Mouse (Mus musculus): Measurements from ENCODE around the gene Shc4. TPM values are rescaled to one million over a fixed set of nuclear protein-coding genes. Genes with fewer than 3 reads are reported as not detected.

Shc4 gene
- total and polyA plus RNA-seq, 2 experiments from 2014 or later, result 0.44 to 4.4 TPM

DNA sequence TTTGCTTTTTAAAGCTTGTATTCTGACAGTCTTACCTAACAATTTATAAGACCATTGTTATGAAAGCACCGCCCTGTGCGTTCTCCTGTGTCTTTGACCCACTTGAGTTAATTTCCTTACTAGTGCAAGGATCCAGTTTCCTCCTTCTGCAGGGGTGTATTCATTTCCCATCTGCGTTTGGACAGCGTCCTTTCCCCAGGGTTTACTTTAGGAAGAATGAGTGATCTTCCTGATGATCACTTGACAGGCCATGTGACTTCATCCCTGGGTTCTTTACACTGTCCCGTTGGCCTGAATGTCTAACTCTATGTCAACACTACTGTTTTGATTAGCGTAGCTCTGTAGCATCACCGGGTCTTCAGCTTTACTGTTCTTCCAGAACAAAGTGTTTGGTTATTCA, 86.6 kb downstream of the Shc4 start:
- no peak overlapping the region for H3K27ac ChIP-seq (ENCODE audit: low read depth)
- WGBS, result 67% methylated on average over 7 of the region's 7 CpGs
- no peaks in the 10 kb centered on the region for H3K27me3 ChIP-seq (ENCODE audit: control insufficient read depth, insufficient read depth, low read length)
- H3K4me3 ChIP-seq (ENCODE audit: low read depth, low read length), result no peak overlapping the region
- no peaks in the 10 kb centered on the region for H3K4me1 ChIP-seq (ENCODE audit: control insufficient read depth, insufficient read depth)
- no peaks in the 10 kb centered on the region for H3K9me3 ChIP-seq (replicated peaks; ENCODE audit: control insufficient read depth, low read length)
- ATAC-seq (ENCODE audit: insufficient read depth, low read depth), result no peak
- H3K9ac ChIP-seq (replicated peaks; ENCODE audit: low read depth, low read length), result no peak overlapping the region
- TF ChIP-seq EP300 (IDR thresholded peaks at IDR 0.05; ENCODE audit: low read depth), result no peak
- no peak for TF ChIP-seq CTCF (IDR thresholded peaks at IDR 0.05; ENCODE audit: low read depth)
- no peak for DNase-seq (ENCODE audit: low spot score)
- no peak overlapping the region for H3K4me2 ChIP-seq (ENCODE audit: low read depth, low read length)
- H3K36me3 ChIP-seq (replicated peaks; ENCODE audit: control insufficient read depth, insufficient read depth, low read length), result no peaks in the 10 kb centered on the region

DNA sequence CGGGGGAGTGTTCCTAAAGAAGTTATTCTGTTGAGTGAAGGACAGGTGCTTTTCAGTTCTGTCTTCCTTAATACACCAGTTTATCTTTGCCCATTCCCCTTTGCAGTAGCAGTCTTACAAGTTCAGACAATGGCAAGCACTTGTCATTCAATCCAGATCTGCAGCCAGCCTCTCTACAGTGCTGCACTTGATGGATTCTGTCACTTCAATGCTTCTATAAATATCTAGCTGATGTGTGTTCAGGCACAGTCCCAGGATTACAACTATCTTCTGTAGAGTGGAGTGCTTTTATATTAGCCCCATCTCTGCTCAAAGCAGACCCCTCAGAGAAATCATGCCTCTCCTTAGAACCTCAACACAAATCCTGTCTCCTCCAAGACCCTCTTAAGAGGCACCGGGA, 93.9 kb downstream of the Shc4 start:
- Histone ChIP-seq H3K27me3 (ENCODE audit: control insufficient read depth, insufficient read depth, low read length) (no peaks in the 10 kb centered on the region), H3K4me2 (ENCODE audit: low read depth, low read length) (no peak overlapping the region), H3K9me3 (replicated peaks; ENCODE audit: control insufficient read depth, low read length) (no peaks in the 10 kb centered on the region), H3K36me3 (replicated peaks; ENCODE audit: control insufficient read depth, insufficient read depth, low read length) (no peaks in the 10 kb centered on the region), H3K27ac (ENCODE audit: low read depth) (peak overlapping the region; percentile 48; the same call in 1 of the 2 replicates), H3K4me3 (ENCODE audit: low read depth, low read length) (no peak overlapping the region), H3K4me1 (ENCODE audit: control insufficient read depth, insufficient read depth) (peaks cover 12% of the 10 kb centered on the region; the same call in 1 of the 2 replicates), H3K9ac (replicated peaks; ENCODE audit: low read depth, low read length) (no peak overlapping the region)
- TF ChIP-seq EP300 (IDR thresholded peaks at IDR 0.05; ENCODE audit: low read depth), result no peak
- TF ChIP-seq CTCF (IDR thresholded peaks at IDR 0.05; ENCODE audit: low read depth), result no peak
- ATAC-seq (ENCODE audit: insufficient read depth, low read depth) (no peak), DNase-seq (ENCODE audit: low spot score) (peak; percentile 51)
- 47% methylated on average over 2 of the region's 2 CpGs for WGBS

DNA sequence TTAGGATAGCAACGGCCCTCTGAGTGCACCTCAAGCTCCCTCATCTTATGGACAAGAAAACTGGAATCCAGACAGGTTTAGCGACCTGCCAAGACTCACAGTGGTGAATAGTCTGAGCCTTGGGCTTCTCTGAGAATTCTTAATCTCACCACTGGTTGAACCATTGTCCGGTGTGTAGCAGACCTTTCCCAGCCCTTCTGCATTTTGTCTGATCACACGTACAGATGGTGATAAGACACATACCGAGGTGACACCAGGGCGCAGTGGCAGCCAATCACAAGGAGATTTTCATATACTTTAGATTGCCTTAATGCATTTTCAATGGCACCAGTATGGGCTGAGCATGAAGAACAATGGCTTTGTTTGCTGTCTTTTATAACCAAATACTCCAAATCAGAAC, 95.5 kb downstream of the Shc4 start:
- H3K9ac ChIP-seq (replicated peaks; ENCODE audit: low read depth, low read length), result no peak overlapping the region
- no peaks in the 10 kb centered on the region for H3K9me3 ChIP-seq (replicated peaks; ENCODE audit: control insufficient read depth, low read length)
- WGBS, result 35% methylated on average over 6 of the region's 6 CpGs
- TF ChIP-seq EP300 (IDR thresholded peaks at IDR 0.05; ENCODE audit: low read depth) (no peak), CTCF (IDR thresholded peaks at IDR 0.05; ENCODE audit: low read depth) (no peak)
- DNase-seq (ENCODE audit: low spot score), result no peak
- 0 out of 2 replicates have a peak overlapping the region, but pooled peaks have one; percentile 21 for H3K27ac ChIP-seq (ENCODE audit: low read depth)
- no peak overlapping the region for H3K4me2 ChIP-seq (ENCODE audit: low read depth, low read length)
- H3K27me3 ChIP-seq (ENCODE audit: control insufficient read depth, insufficient read depth, low read length), result no peaks in the 10 kb centered on the region
- H3K4me3 ChIP-seq (ENCODE audit: low read depth, low read length), result no peak overlapping the region
- no peak for ATAC-seq (ENCODE audit: insufficient read depth, low read depth)
- H3K36me3 ChIP-seq (replicated peaks; ENCODE audit: control insufficient read depth, insufficient read depth, low read length), result no peaks in the 10 kb centered on the region
- H3K4me1 ChIP-seq (ENCODE audit: control insufficient read depth, insufficient read depth), result peaks cover 20% of the 10 kb centered on the region; the same call in 1 of the 2 replicates

- H3K27me3 ChIP-seq (ENCODE audit: control insufficient read depth, insufficient read depth, low read length), result no peaks in the 10 kb centered on the region
- H3K9ac ChIP-seq (replicated peaks; ENCODE audit: low read depth, low read length), result no peak overlapping the region
- H3K4me1 ChIP-seq (ENCODE audit: control insufficient read depth, insufficient read depth), result peaks cover 20% of the 10 kb centered on the region; the same call in 1 of the 2 replicates
- no peak for TF ChIP-seq CTCF (IDR thresholded peaks at IDR 0.05; ENCODE audit: low read depth)
- no peak for TF ChIP-seq EP300 (IDR thresholded peaks at IDR 0.05; ENCODE audit: low read depth)
- H3K4me2 ChIP-seq (ENCODE audit: low read depth, low read length), result no peak overlapping the region
- ATAC-seq (ENCODE audit: insufficient read depth, low read depth) (no peak), DNase-seq (ENCODE audit: low spot score) (no peak)
- no peaks in the 10 kb centered on the region for H3K36me3 ChIP-seq (replicated peaks; ENCODE audit: control insufficient read depth, insufficient read depth, low read length)
- H3K4me3 ChIP-seq (ENCODE audit: low read depth, low read length), result no peak overlapping the region
- no peak overlapping the region for H3K27ac ChIP-seq (ENCODE audit: low read depth)
- no peaks in the 10 kb centered on the region for H3K9me3 ChIP-seq (replicated peaks; ENCODE audit: control insufficient read depth, low read length)
- WGBS, result 79% methylated on average over 4 of the region's 4 CpGs
Measured at GRCm38 (mm10) chr2:125626536-125626935, 97.4 kb downstream of the Shc4 start.

DNA sequence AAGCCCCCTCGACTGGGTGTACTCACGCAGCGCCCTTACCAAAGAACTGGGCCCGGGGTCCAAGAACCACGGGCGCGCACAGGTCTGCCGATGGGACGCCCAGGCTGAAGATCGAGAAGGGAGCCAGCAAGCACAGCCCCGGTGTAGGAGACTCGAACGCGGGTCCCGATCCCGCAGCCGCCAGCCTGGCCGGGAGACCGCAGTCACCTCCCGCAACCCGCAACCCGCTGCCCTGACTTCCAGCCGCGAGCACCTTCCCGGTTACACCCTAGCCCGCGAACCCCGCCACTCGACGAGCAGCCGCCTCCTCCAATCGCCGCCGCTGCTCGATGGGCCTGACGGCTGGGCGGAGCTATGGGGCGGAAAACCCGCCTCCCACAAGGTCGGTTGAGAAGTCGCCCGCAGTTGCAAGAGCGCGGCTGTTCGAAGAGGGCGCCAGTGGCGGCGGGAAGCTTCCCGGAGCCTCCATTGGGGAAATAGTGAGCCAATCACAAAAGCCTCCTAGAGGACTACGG, 99.1 kb downstream of the Shc4 start, which contains the start of gene Cep152:
TSS of gene Cep152 (minus strand) at position 277 of the 515 bp plus-strand sequence.
- Histone ChIP-seq H3K4me2 (ENCODE audit: low read depth, low read length) (peak within 1 kb of the TSS; percentile 65), H3K4me3 (ENCODE audit: low read depth, low read length) (peak within 1 kb of the TSS; percentile 76), H3K9me3 (replicated peaks; ENCODE audit: control insufficient read depth, low read length) (no peaks in the 10 kb centered on the region), H3K27me3 (ENCODE audit: control insufficient read depth, insufficient read depth, low read length) (no peaks in the 10 kb centered on the region), H3K36me3 (replicated peaks; ENCODE audit: control insufficient read depth, insufficient read depth, low read length) (peaks cover 12% of the 10 kb centered on the region), H3K9ac (replicated peaks; ENCODE audit: low read depth, low read length) (peak within 1 kb of the TSS; percentile 62), H3K4me1 (ENCODE audit: control insufficient read depth, insufficient read depth) (peaks cover 20% of the 10 kb centered on the region; the same call in 1 of the 2 replicates), H3K27ac (ENCODE audit: low read depth) (peak within 1 kb of the TSS; percentile 1; the same call in 1 of the 2 replicates)
- under 1% methylated on average over 50 of the region's 50 CpGs for WGBS
- DNase-seq (ENCODE audit: low spot score) (peak; percentile 98), ATAC-seq (ENCODE audit: insufficient read depth, low read depth) (peak; percentile 97)
- TF ChIP-seq EP300 (IDR thresholded peaks at IDR 0.05; ENCODE audit: low read depth) (no peak), CTCF (IDR thresholded peaks at IDR 0.05; ENCODE audit: low read depth) (peak; percentile 37)

All from heart, postnatal 0 days (tissue).